Mouse (Mus musculus): ENCODE measurements at regions not wholly inside any gene's neighbourhood (a gene's known extent, or its start where the extent isn't known, plus 50 kb on each side); places are given as distances from the start of the nearest gene placed in this dataset.

DNA sequence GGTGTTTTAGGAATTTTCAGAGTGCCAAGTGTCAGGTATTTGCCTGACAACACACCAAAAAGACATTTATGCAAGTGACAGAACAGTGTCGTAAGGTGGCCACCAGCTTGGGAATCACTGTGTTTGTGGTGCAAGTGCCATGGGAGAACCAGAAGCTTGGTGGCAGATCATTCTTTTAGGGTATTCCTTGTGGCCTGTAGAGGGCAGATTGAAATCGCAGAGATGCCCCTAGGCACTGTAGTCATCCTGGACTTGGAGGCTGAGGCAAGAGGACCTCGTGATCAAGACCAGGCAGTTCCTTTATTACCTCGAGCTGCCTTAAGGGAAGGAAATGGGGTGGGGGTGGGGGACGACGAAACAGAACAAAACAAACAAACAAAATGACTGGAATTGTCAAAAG lies 196.8 kb downstream of the Gm5426 start:
- TF ChIP-seq ZC3H11A (IDR thresholded peaks at IDR 0.05; ENCODE audit: borderline replicate concordance, low read depth, low read length) (no peak), ZNF384 (IDR thresholded peaks at IDR 0.05; ENCODE audit: low read depth, low read length) (no peak)

All from ES-E14 (cell line).